Mouse (Mus musculus): ENCODE measurements around the gene Gm45808.
"Not testable (repeated sequence)": the region's sequence is repeated elsewhere in the genome, so short reads cannot be mapped to it uniquely, and the experiment has no call there.

Gm45808 gene

GRCm38 (mm10) chr7:45486761-45487415, at the start of gene Gm45808:
Gene Gm45808 (minus strand): TSS chr7:45486811.
- DNase-seq (ENCODE audit: low spot score in 2 of 2), result no peak

GRCm38 (mm10) chr7:45535676-45536075, 49.1 kb upstream of the Gm45808 start:
- no peak for DNase-seq (ENCODE audit: low spot score in 2 of 2)

- no peak for DNase-seq (ENCODE audit: low spot score in 2 of 2)
Observed at GRCm38 (mm10) chr7:45530643-45531042, 44.0 kb upstream of the Gm45808 start.

- DNase-seq (ENCODE audit: low spot score in 2 of 2), result no peak
Observed at GRCm38 (mm10) chr7:45529461-45529860, 42.9 kb upstream of the Gm45808 start.

GRCm38 (mm10) chr7:45527169-45527568, 40.6 kb upstream of the Gm45808 start:
- DNase-seq (ENCODE audit: low spot score in 2 of 2), result not testable (repeated sequence)

- DNase-seq (ENCODE audit: low spot score in 2 of 2), result no peak
Observed at GRCm38 (mm10) chr7:45526474-45527120, 40.0 kb upstream of the Gm45808 start.

- peak; percentile 89 to 93 for DNase-seq (ENCODE audit: low spot score in 2 of 2)
Observed at GRCm38 (mm10) chr7:45525809-45526473, 39.3 kb upstream of the Gm45808 start, which contains the start of the genes Ppp1r15a and Plekha4. Gene Ppp1r15a (minus strand): TSS chr7:45526268. Gene Plekha4 (plus strand): TSS chr7:45526330.

GRCm38 (mm10) chr7:45524841-45525621, 38.4 kb upstream of the Gm45808 start:
- no peak for DNase-seq (ENCODE audit: low spot score in 2 of 2)

- no peak for DNase-seq (ENCODE audit: low spot score in 2 of 2)
Observed at GRCm38 (mm10) chr7:45523678-45524170, 37.1 kb upstream of the Gm45808 start.

- DNase-seq (ENCODE audit: low spot score in 2 of 2), result no peak
Observed at GRCm38 (mm10) chr7:45522957-45523676, 36.5 kb upstream of the Gm45808 start.

- no peak for DNase-seq (ENCODE audit: low spot score in 2 of 2)
Observed at GRCm38 (mm10) chr7:45522194-45522752, 35.7 kb upstream of the Gm45808 start.

GRCm38 (mm10) chr7:45521728-45522184, 35.1 kb upstream of the Gm45808 start:
- peak; percentile 54 to 79 for DNase-seq (ENCODE audit: low spot score in 2 of 2)

- DNase-seq (ENCODE audit: low spot score in 2 of 2), result no peak
Observed at GRCm38 (mm10) chr7:45520605-45521004, 34.0 kb upstream of the Gm45808 start.

GRCm38 (mm10) chr7:45519345-45520120, 32.9 kb upstream of the Gm45808 start:
- DNase-seq (ENCODE audit: low spot score in 2 of 2), result no peak

GRCm38 (mm10) chr7:45518618-45519017, 32.0 kb upstream of the Gm45808 start:
- no peak for DNase-seq (ENCODE audit: low spot score in 2 of 2)

GRCm38 (mm10) chr7:45516846-45517245, 30.2 kb upstream of the Gm45808 start:
- DNase-seq (ENCODE audit: low spot score in 2 of 2), result not testable (repeated sequence)

GRCm38 (mm10) chr7:45515436-45515835, 28.8 kb upstream of the Gm45808 start:
- no peak for DNase-seq (ENCODE audit: low spot score in 2 of 2)

- no peak for DNase-seq (ENCODE audit: low spot score in 2 of 2)
Observed at GRCm38 (mm10) chr7:45514411-45514810, 27.8 kb upstream of the Gm45808 start.

- peak; percentile 74 to 87 for DNase-seq (ENCODE audit: low spot score in 2 of 2)
Observed at GRCm38 (mm10) chr7:45509912-45510787, 23.5 kb upstream of the Gm45808 start, which contains the start of gene Nucb1. Gene Nucb1 (minus strand): TSS chr7:45510406.

All from cerebellum, postnatal 4 days (tissue).